Mouse (Mus musculus) spleen, adult 2 months (tissue): ENCODE measurements around the gene A130010J15Rik.

ENCODE experiments used
- CTCF ChIP-seq: fragments of 200-500 bp; IDR thresholded peaks from 2 replicates; pipeline ENCODE4 v1.5.1; 2011; ENCODE audit warnings: mild to moderate bottlenecking, inconsistent platforms; ENCODE audit not compliant: insufficient read depth, insufficient read length, insufficient replicate concordance; ENCODE audit errors: extremely low read depth
- POLR2A ChIP-seq: fragments of 200-500 bp; IDR thresholded peaks from 2 replicates; pipeline ENCODE4 v1.6.1; 2011; ENCODE audit warnings: low read depth, low read length, inconsistent platforms

DNA sequence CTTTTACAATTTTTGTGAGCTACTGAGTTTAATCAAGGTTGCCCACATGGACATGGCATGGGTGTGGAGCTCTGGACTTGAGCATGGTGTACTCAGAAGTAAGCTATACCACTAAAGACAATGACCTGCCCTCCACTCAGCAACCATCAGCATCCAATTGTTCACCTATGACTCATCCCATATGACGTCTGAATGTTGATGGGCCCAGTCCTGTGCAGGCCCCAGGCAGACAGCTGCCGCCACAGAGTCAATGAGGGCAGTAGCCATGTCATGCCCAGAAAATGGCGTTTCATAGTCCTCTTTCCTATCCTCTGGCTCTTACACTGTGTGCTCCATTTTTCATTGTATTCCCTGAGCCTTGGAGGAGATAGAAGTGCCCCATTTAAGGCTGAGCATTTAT lies 48.2 kb downstream of the A130010J15Rik start:
- TF ChIP-seq CTCF (no peak), POLR2A (no peak)
